Mouse (Mus musculus) erythroblast, adult 5-6 weeks (primary cell): ENCODE results near the gene Hoxa10. TPM values are rescaled to one million over a fixed set of nuclear protein-coding genes. Genes with fewer than 3 reads are reported as not detected.

Experiments
- ATAC-seq: replicated peaks from 2 replicates; pipeline ENCODE4 v1.8.0; 2016; ENCODE audit warnings: moderate number of reproducible peaks, mild to moderate bottlenecking, moderate TSS enrichment, inconsistent platforms; ENCODE audit not compliant: poor library complexity, low FRiP score, severe bottlenecking
- total RNA-seq, 2 experiments: library from RNA; stranded (forward) in 1 of 2; stranded (reverse) in 1 of 2; fragments of 150-400 nt in 1 of 2; fragments of 200-764, 138-1000 nt in 1 of 2; gene quantifications; 2 replicates each; pipeline versions ENCODE4 v1.2.3 to v1.2.4; 2015 to 2017; ENCODE audit warnings: low replicate concordance in 2 of 2

The Hoxa10 gene
- not detected in 2 replicates for total RNA-seq (2015; ENCODE audit: low replicate concordance)
- total RNA-seq (2017; ENCODE audit: low replicate concordance) = not detected in 2 replicates

DNA sequence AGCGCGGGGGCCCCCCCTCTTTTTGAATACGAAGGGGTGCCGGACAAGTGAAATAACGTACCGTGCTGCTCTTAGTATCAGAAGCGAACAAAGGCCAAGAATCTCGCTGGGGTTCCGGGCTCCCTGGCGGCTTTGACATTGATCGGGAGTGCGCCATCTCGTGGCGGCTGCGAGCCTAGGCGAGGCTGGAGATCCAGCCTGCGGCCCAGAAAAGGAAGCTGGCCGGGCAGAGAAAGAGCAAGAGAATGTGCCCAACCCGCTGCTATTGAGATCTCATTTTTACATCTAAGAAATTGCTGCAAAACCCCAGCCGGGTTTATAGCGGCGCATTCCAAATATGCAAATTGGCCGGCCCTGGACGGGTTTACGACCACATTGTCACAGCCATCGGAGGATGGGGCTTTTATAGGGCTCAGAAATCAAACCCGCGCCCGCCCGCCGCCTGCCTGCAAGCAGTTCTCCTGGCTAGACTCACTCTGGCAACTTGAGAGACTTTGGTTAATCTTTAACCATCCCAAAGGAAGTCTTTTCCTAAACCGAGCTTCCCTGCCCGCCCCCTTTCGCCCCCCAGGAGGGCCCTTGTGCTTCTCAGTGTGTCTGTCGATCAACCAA is at the start of gene Hoxa10:
Gene Hoxa10, minus strand, starts transcription at position 466 of the 612 bp plus-strand sequence.
- no peak for ATAC-seq

DNA sequence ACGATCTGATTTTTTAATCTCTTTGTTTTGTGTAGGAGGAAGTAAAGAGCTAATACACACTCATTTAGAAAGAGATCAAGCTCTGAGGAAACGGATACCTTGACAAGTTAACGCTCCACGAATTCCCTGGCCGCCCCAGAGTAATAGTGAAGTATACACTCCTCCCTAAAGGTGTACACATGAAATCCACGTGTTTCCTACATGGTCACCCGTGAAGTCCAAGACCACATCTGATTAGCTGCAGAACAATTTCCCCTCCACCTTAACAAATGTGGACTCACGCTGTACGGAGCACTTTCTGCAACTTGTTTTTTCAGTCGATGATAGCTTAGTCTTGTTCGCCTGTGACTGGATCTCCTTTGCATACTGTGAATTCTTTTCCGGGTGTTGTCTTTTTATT is 49.5 kb upstream of the Hoxa10 start:
- no peak for ATAC-seq

DNA sequence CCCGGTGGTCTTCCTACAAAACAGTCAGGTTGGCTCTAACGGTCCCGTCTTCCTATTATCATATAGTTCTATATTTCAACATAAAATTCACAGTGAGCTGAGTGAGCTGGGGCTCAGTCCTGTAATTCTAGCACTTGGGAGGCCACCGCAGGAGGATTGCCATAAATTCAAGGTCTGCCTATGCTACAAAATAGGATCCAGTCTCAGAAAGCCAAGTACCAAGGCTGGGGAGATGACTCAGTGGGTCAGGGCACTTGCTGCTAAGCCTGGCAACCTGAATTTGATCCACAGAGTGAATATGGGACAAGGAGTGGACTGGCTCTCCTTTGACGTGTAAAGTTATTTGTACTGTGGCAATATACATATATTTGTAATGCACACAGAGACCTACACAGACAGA is 43.2 kb upstream of the Hoxa10 start:
- no peak for ATAC-seq

DNA sequence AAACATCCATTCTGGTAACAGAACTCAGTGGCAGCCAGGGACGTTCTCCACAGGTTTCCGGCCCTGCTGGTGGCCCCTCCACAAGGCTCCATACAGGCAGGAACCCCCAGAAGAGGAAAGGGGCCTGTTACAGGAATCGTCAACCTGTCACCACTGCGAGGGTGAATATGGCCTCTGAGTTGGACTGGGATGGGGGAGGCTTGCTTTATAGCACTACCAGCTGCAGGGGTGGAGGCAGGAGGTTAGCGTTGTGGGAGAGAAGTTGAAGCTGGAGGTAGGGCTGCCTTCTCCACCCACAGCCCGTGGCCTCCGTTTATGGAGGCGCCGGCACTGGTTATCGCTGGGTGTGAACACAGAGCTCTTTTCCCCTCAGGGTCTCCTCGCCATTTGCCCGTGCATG is 40.4 kb upstream of the Hoxa10 start:
- no peak for ATAC-seq

DNA sequence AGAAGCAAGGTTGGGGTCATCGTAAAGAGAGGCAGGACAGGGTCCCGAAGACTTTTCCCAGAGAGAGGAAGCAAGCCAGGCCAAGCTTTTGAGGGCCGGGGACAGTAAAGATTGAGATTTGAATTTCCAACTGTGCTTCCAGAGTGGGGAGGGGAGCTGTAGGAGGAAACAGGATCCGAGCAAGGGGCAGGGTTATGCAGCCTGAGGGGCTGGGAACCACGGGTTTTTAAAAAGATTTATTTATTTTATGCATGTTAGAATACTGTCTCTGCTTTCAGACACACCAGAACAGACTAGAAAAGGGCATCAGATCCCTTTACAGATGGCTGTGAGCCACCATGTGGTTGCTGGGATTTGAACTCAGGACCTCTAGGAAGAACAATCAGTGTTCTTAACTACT is 36.3 kb upstream of the Hoxa10 start:
- ATAC-seq = no peak

DNA sequence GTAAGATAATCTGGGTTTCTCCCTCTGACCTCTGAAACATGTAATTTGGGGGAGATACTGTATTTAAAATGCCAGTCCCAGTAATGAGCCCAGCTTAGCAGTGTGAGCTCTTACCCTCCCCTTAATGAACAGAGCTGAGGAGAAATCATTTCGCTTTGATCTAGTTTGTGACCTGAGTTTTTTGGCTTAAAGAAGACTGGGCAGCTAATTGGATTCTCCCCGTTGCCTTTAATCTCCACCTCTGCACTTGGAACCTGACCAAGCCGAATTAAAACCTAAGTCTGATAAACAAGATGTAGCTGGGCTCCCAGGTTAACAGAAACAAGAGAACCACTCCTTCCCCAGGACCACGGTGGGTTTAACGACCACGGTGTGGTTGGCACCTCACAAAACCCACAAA is 35.7 kb upstream of the Hoxa10 start:
- ATAC-seq = no peak

DNA sequence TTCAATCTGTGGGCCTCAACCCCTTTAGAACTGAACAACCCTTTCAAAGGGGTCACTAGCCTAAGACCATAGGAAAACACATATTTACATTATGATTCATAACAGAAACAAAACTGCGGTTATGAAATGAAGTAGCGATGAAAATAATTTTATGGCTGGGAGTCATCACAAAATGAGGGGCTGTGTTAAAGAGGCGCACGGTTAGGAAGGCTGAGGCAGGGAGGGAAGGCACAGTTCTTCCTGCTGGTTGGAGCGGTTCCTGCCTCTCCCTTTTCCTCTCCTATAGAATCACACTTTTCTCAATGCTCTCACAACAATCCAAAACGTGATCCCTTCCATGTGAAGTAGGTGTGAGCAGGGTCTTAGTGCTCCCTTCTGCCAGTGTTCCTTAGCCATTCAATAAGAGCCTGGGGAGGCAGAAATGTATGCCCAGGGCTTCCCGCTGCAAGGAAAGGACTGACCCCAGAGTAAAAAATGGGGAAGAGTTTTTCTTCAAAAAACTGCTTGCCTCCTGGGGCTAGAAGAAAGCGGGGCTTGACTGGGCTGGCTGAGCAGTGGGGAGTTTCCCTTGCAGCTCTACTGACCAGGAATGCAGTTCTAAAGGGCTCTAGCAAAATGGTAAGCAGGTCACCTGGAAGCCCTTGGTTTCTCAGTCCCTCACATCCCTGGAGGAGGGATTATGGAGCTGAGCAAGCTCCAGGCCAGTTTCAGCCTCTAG is 35.1 kb upstream of the Hoxa10 start:
- ATAC-seq = no peak

DNA sequence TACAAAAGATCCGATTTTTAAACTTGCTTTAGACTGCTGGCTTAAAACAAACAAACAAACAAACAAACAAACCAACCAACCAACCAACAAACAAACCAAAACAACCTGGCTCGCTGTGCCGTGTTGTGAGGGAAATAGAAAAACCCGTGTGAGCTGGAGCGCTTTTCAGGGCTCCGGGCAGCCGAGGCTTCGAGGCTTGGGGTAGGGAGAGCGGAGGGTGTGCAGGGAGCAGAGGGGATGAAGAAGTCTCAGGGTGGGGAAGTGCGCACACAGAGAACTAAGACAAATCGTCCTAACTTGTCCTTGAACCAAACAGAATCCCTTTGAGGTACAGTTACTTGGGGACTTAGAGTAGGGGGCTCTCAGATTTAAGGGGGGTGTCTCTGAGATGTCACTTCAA is 33.9 kb upstream of the Hoxa10 start:
- ATAC-seq = no peak

DNA sequence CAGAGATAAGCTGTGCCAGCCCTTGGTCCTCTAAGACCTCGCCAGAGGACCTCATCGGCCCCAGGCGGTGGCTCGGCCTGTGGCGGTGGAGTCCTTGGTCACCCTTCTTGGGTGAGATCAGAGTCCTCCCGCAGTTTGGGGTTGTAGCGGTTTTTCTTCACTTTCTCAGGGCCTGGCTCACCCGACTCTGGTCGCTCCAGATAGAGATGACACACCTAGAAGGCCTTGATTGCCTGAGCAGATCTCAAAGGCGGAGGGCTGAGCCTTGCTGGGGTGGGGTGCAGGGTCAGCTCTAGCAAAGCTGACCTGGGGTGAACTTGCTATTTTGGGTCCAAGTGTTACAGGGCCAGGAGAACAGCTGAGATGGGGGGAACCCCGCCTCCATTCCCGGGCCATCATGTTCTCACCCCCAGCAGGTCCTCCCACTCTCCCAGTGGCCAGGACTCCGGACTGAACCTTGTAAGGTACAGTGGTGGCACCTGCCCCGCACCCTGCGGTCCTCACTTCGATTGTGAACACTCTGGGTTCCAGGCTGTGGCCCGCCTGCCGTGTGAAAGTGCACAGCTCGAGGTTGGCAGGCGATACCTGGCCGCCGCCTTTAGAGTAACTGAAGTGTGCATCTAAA is 33.1 kb upstream of the Hoxa10 start:
- no peak for ATAC-seq

DNA sequence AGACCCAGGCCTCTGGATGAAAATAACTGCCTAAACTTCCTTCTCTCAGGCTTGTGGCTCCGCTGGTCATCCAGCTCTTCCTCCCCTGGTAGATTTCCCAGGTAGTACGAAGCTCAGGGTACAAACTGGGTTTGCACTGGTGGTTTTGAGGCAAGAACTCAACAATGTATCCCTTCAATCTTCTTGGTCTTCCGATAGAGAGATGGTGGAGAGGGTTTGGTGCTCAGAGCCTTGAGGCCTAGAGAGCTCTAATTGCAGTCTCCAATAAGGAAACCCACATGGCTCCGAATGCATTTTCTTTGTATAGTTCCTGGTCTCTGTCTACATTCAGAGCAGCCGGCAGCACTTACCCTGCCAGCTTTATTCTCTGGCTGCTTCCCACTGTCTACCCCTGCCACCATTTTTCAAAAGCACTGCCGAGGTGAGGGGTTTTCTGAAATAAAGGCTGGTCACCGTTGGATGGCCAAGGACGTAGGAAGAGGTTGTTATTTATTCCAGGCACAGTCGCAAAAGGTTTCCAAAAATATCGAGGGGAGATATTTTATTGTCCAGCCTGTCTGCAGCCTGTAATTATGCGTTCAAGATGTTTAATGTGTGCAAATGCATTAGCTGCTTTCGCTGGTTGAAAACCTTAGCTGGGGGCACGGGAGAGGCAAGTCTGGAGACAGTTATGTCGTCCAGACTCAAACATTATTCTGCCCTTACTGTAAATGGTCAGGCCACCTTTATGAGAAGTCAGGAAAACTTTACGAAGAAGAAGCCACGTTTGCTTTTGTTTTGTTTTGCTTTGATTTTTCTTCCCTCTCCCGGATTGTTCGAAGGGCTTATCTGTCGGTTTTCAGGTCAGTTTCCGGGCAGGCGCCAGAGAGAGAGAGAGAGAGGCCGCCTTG is 32.4 kb upstream of the Hoxa10 start:
- ATAC-seq = no peak

DNA sequence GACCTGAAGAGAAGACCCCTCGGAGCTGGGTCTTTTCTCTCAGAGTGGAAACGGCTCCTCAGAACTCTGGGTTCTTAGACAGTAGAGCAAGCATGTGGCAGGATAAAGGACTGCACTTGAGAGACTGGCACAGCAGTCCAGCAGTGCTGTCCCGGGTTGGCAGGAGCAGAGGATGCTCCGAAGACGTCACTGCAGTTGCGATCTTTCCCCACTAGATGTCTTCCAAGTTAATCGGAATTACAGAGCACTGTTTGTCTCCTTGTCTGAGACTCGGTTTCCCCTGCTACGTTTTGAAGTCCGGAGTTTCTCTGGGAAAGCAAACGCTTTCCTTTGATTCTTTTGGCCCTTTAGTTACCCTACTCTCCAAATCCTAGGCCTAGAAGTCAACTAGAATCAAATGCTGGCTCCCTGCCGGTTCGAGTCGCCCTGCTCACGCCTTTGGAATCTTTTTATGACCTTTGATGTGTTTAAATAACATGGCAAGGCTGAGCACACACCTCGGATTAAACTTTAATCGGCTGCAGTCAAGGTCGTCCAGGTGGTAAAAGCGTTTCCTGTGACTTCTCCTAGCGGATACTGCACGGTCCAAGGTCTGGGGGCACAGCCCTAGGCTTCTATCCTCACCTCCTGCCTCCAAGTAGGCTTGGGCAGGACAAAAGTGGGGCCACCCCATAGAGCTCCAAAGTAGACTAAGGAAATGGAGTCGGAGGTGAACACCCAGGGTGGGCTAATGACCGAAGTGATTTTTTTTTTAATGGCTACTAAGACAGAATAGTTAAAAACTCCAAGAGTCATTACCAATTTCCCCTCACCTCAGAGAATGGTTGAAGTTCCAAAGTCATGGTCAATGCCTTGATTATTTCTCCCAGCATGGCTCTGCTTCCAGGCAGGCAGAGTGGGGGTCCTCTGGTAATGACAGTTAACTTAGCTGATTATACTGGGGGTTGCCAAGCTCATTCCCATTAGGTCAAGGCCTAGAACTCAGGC is 30.1 kb upstream of the Hoxa10 start:
- ATAC-seq = no peak

DNA sequence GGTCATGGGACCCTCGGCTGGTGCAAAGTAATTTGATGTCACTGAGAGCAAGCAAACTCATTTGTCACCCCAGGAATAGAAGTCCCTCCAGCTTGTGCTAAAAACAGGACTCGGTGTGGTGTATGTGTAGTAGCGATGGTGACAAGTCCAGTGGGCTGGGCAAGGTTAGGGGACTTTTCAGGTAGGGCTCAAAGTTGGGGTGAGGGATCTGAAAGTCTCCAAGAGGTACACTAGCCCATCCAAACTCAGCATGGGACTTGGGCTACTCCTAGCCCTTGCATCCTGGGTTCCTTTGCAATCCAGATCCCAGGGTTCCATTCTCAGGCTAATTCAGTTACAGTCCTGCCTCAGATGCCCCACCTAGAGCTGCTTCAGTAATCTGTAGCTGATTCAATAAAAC is 28.1 kb upstream of the Hoxa10 start:
- no peak for ATAC-seq

DNA sequence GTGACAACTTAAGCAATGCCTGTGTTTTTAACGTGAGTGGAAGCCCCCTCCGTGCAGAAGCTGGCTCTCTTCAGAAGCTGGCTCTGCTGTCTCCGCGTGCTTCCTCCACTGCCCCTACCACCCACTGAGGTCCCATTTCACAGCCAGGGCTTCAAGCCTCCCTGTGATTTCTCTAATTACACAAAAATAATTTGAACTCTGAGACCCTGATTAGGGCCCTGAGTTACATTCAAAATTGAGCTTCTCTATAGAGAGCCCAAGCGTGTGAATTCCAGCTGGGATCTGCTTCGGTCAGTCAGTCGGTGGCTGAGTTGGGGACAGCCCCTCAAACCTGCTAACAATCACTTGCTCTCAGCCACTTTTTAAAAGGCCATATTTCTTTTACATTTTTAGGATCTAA is 27.7 kb upstream of the Hoxa10 start:
- ATAC-seq = no peak

DNA sequence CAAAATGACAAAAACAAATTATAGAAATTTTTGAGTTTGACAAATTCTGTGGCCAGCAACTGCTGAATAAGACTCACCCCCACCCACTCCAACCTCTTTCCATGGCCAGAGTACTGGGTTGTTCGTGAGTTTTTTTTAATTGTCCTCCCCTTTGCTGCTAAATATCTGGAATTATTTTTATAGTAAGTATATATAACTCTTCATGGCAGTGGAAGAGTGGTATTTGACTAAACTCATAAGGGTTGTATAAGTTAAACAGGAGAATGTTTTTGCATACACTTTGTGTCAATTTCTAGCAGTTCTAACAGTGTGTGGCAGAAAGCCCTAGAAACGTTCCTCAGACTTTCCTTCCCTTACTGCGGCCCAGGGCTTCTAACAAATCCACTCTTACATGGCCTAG is 27.0 kb upstream of the Hoxa10 start:
- ATAC-seq = no peak

DNA sequence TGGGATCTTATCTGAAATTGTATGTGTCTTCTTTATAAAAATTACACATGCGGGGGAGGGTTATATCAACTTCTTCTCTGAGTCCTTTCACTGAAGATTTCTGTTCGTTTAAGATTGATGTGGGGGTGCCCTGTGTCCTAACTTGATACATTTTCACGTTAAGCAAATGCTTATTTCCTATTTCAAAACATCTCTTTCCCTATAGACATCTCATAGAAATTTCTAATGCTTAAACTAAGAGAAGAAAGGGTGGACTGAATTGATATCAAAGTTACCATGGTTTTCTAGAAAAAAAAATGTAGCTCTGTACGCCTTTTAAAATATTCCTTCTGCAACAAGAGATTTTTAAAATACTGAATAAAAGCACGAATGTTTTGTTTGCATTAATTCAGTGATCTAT is 26.6 kb upstream of the Hoxa10 start:
- no peak for ATAC-seq

DNA sequence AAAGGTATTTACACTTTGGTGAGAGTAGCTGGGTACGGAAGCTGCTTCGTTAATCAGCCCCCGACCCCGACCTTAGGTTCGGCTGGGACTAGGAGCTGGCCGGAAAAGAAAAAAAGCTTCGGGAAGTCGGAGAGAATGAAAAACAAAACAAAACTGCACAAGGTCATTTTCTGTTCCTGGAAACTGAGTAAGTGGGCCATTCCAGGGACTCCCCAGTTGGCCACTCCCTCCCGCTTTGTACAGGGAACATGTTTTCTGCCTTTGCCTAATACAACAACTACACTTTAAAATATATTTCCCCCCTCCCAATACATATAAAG is 26.0 kb upstream of the Hoxa10 start:
- no peak for ATAC-seq

DNA sequence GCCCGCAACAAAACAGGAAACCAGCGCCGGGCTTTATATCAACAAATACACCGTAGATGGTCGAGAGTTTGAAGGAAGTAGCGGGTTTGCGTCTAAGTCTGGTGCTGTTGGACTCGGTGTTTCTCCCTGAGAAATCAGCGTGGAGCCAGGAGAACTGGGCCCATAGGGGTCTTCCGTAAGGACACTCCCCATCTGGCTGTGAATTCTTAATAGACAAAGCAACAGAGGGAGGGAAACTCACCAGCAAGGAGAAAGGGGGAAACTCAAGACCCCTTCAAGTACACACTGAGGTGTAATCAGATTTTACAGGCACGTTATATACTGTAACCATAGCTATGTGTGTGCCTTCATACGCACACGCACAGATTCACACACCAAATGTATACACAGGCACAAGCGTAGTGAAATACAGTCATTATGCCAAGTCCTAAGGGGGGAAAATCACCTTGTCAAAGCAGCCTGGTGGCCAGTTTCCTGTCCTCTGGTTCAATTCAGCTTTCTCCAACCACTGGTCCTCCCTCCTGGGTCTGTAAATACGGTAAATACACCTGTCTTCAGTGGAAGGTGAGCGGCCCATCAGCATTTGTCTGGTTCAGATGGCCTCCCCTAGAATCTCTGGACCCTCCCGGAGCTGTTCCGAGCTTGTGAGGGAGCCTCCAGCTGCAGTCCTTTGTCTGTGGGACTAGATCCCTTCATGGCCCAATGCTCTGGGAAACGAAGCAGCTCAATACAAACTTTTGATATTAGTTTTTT is 25.4 kb upstream of the Hoxa10 start:
- no peak for ATAC-seq

DNA sequence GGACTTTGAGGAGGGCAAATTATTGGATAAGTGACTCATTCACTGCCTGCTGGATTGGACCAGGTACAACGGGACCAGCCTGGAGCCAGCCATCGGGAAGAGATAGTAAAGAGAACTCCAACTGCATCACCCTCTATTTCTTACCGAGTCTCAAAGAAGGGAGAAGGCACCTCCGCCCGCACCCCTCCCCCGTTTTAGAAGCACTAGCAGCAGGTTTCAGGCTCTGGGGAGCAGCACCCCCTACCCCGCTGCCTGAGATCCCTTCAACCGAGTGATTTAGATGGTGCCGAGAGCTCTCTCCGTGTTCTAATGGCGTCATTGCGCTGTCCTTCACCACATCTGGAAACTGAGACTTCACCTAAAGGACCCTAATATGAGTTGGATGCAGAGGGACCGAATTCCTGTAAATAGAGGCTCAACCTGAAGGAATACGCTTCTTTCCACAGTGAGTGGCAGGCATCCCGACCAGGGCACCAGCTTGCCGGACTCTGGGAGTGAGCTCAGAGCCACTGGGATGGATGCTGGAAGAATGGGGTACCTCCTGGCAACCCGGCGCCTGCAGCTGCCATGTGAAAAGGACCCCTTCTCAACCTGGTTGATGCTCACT is 24.8 kb upstream of the Hoxa10 start:
- ATAC-seq = no peak
